Mouse (Mus musculus) bone marrow, adult 2 months (tissue): ENCODE measurements at regions not wholly inside any gene's neighbourhood (a gene's known extent, or its start where the extent isn't known, plus 50 kb on each side); places are given as distances from the start of the nearest gene placed in this dataset.

Experiments
- CTCF ChIP-seq: fragments of 200-500 bp; IDR thresholded peaks from 2 replicates; pipeline ENCODE4 v1.5.1; 2011; ENCODE audit warnings: low read length, control low read depth; ENCODE audit not compliant: control insufficient read depth, insufficient read depth
- POLR2A ChIP-seq: fragments of 200-500 bp; IDR thresholded peaks from 2 replicates; pipeline ENCODE4 v1.6.1; 2011; ENCODE audit warnings: low read depth, mild to moderate bottlenecking, control low read depth, low read length, borderline replicate concordance; ENCODE audit not compliant: control insufficient read depth

DNA sequence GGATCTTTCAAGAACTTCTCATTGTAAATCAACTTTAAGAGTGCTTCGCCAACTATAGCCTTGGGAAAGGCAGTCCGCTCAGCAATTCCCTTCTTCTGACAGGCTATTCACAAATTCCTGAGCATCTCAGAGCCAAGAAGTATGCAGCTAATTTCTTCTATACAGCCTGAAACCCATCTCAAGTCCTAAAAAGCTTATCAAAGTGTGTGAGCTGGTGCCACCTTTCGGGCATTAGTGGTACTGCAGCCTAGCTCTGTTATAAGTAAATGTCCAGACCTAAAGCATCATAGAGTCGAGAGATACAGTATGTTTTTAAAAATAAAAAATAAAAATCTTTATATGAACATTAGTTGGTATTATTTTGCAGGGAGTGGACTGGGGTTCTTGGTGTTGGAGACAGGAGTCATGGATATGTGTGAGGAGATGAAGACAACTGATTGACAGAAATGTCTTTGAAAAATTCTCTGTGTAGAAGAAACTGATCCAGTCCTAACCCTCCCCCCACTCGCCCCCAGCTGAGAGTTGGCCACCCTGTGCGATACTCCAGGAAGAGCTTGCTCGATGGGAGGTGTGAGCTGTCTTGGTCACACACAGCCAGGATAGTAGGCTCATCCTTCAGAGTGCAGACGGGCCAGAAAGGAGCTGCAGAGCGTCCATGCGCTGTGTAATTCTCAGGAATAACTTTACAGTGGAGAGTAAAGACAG, 56.4 kb downstream of the Bod1 start:
- TF ChIP-seq CTCF (0 out of 2 replicates have a peak, but pooled peaks have one; percentile 4), POLR2A (no peak)
